Mouse (Mus musculus) hindbrain, embryonic 13.5 days (tissue): Measurements from ENCODE around the gene Dsp. TPM values are rescaled to one million over a fixed set of nuclear protein-coding genes. Genes with fewer than 3 reads are reported as not detected.
A peak's percentile ranks its signal among the peaks of the same experiment; 100 is the strongest.

Source experiments
- ATAC-seq: fragments of 200-750 bp; cut with Nextera tagmentation; 2 replicates; pipeline ENCODE4 v1.8.0; 2017; ENCODE audit warnings: moderate TSS enrichment; ENCODE audit not compliant: low FRiP score
- H3K27ac ChIP-seq: fragments of 300-500 bp; sonication (generic); 2 replicates; pipeline ENCODE4 v1.5.1; 2015; ENCODE audit warnings: inconsistent platforms, mild to moderate bottlenecking, moderate library complexity
- H3K27me3 ChIP-seq: fragments of 300-500 bp; sonication (generic); 2 replicates; pipeline ENCODE4 v1.6.1; 2015; ENCODE audit warnings: mild to moderate bottlenecking, inconsistent platforms
- H3K36me3 ChIP-seq: fragments of 300-500 bp; sonication (generic); 2 replicates; pipeline ENCODE4 v1.6.1; 2015; ENCODE audit warnings: mild to moderate bottlenecking, inconsistent platforms
- H3K4me1 ChIP-seq: fragments of 300-500 bp; sonication (generic); replicated peaks from 2 replicates; pipeline ENCODE4 v1.6.1; 2015; ENCODE audit warnings: inconsistent platforms
- H3K4me2 ChIP-seq: fragments of 300-500 bp; sonication (generic); 2 replicates; pipeline ENCODE4 v1.6.1; 2015; ENCODE audit warnings: inconsistent platforms, mild to moderate bottlenecking, moderate library complexity
- H3K4me3 ChIP-seq: fragments of 300-500 bp; sonication (generic); 2 replicates; pipeline ENCODE4 v1.5.1; 2015; ENCODE audit warnings: mild to moderate bottlenecking, inconsistent platforms
- H3K9ac ChIP-seq: fragments of 300-500 bp; sonication (generic); 2 replicates; pipeline ENCODE4 v1.6.1; 2015; ENCODE audit warnings: mild to moderate bottlenecking, inconsistent platforms
- H3K9me3 ChIP-seq: fragments of 300-500 bp; sonication (generic); 2 replicates; pipeline ENCODE4 v1.6.1; 2016; ENCODE audit warnings: inconsistent platforms
- whole genome bisulfite sequencing: fragments of 180-500 bp; shearing (Covaris S2); methylation state at CpG from one replicate; pipeline ENCODE4 v1.1.7; 2015; 5-methylcytosine and 5-hydroxymethylcytosine counted together
- polyA plus RNA-seq: library from polyadenylated mRNA; unstranded; fragments of >200 nt; fragmentation: Nextera tagmentation; extraction: Ambion mirVana; gene quantifications from 2 replicates; pipeline ENCODE4 v1.2.1, GENCODE M21; 2015

Dsp gene
- polyA plus RNA-seq, 1 experiment from 2014 or later = 0.30 TPM

- 86% methylated on average over 6 of the region's 6 CpGs for WGBS
- Histone ChIP-seq H3K9ac (no peak overlapping the region), H3K36me3 (no peaks in the 10 kb centered on the region), H3K27me3 (no peaks in the 10 kb centered on the region), H3K9me3 (peaks cover 11% of the 10 kb centered on the region), H3K4me1 (peaks cover 9% of the 10 kb centered on the region), H3K4me2 (no peak overlapping the region), H3K4me3 (no peak overlapping the region), H3K27ac (no peak overlapping the region)
- ATAC-seq = no peak
Observed at GRCm38 (mm10) chr13:38201413-38201812, 50.3 kb downstream of the Dsp start.

DNA sequence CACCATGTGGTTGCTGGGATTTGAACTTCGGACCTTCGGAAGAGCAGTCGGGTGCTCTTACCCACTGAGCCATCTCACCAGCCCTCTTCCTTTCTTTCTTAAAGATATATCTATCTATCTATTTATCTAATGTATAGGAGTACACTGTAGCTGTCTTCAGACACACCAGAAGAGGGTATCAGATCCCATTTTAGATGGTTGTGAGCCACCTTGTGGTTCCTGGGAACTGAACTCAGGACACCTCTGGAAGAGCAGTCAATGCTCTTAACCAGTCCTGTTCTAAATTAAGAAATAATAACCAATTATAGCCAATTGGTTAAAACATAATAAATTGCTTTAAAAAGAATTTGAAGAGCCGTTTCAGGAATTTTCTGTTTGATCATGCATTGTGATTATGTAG lies 53.1 kb downstream of the Dsp start:
- Histone ChIP-seq H3K27me3 (no peaks in the 10 kb centered on the region), H3K27ac (no peak overlapping the region), H3K4me2 (peak overlapping the region; percentile 65), H3K36me3 (no peaks in the 10 kb centered on the region), H3K4me1 (peaks cover 22% of the 10 kb centered on the region), H3K9me3 (no peaks in the 10 kb centered on the region), H3K4me3 (peak overlapping the region; percentile 89), H3K9ac (no peak overlapping the region)
- no peak for ATAC-seq
- WGBS = 62% methylated on average over 4 of the region's 4 CpGs

GRCm38 (mm10) chr13:38204702-38205482 lies 53.8 kb downstream of the Dsp start, which contains the start of gene Snrnp48:
Snrnp48 (plus strand) TSS chr13:38204938.
- peak within 1 kb of the TSS; percentile 65 for H3K4me2 ChIP-seq
- no peaks in the 10 kb centered on the region for H3K9me3 ChIP-seq
- H3K36me3 ChIP-seq = no peaks in the 10 kb centered on the region
- WGBS = under 1% methylated on average over 59 of the region's 59 CpGs
- peaks cover 22% of the 10 kb centered on the region for H3K4me1 ChIP-seq
- peak within 1 kb of the TSS; percentile 89 for H3K4me3 ChIP-seq
- no peaks in the 10 kb centered on the region for H3K27me3 ChIP-seq
- peak; percentile 100 for ATAC-seq
- peak within 1 kb of the TSS; percentile 95 for H3K27ac ChIP-seq
- peak within 1 kb of the TSS; percentile 88 for H3K9ac ChIP-seq

DNA sequence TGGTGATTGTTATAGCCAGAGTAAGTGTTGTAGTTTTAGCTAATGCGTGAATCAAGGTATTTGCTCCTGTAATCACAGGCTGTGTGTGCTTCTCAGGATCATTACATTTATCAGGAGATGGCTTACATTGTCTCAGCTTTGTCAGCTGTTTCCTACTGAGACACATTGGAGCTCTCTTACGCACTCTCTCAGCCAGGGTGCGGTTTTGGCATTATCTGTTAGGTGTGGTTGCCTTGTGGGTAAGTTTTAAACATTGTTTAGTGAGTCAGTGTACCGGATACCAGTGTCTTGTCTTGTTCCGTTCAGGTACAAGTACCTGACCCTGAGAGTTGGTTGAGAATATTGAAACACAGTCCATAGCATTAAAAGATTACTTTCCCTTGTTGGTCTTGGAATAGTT lies 60.0 kb downstream of the Dsp start:
- Histone ChIP-seq H3K27me3 (no peaks in the 10 kb centered on the region), H3K36me3 (peaks cover 42% of the 10 kb centered on the region), H3K9ac (no peak overlapping the region), H3K4me1 (peaks cover 16% of the 10 kb centered on the region), H3K4me3 (no peak overlapping the region), H3K9me3 (no peaks in the 10 kb centered on the region), H3K27ac (no peak overlapping the region), H3K4me2 (no peak overlapping the region)
- WGBS = 98% methylated on average over 5 of the region's 5 CpGs
- no peak for ATAC-seq

- no peak overlapping the region for H3K9ac ChIP-seq
- H3K4me1 ChIP-seq = no peaks in the 10 kb centered on the region
- WGBS = 92% methylated on average over 3 of the region's 3 CpGs
- H3K27me3 ChIP-seq = no peaks in the 10 kb centered on the region
- H3K4me2 ChIP-seq = no peak overlapping the region
- H3K4me3 ChIP-seq = no peak overlapping the region
- H3K27ac ChIP-seq = no peak overlapping the region
- ATAC-seq = no peak
- H3K36me3 ChIP-seq = peaks cover 87% of the 10 kb centered on the region
- H3K9me3 ChIP-seq = no peaks in the 10 kb centered on the region
Observed at GRCm38 (mm10) chr13:38218686-38219085, 67.6 kb downstream of the Dsp start.

- H3K4me1 ChIP-seq = no peaks in the 10 kb centered on the region
- no peaks in the 10 kb centered on the region for H3K27me3 ChIP-seq
- no peak overlapping the region for H3K4me2 ChIP-seq
- H3K27ac ChIP-seq = no peak overlapping the region
- H3K4me3 ChIP-seq = no peak overlapping the region
- WGBS = 92% methylated on average over 6 of the region's 6 CpGs
- H3K9me3 ChIP-seq = no peaks in the 10 kb centered on the region
- H3K9ac ChIP-seq = no peak overlapping the region
- no peak for ATAC-seq
- peaks cover 93% of the 10 kb centered on the region for H3K36me3 ChIP-seq
Observed at GRCm38 (mm10) chr13:38220331-38220730, 69.2 kb downstream of the Dsp start.

DNA sequence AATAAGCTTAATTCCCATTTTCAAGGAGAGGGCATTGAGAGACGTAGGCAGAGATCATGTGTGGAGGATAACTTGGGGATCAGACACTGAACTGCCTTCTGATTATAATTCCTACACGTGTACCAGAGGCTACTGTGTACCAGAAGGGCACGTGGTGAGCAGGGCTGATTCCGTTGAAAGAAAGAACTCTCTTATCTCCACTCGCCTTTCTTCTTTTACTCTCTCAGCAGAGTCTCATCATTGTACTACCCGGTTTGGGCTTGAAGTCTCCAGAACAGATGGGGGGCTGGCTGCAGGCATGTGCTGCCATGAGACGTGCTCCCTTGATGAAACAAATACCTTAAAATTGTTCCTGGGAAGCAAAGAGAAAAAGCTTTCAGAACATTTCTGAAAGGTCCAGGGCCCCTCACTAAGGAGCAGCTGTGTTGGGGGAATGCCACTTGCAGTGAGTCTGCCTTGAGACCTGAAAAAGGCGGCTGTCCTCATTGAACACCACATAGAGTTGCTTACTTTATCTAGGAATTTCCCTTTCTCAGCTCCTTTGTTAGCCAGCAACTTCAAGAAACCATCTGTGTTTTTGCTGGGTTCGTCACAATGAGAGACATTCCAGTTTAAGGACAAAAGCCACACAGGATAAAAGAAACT lies 79.2 kb downstream of the Dsp start:
- Histone ChIP-seq H3K4me3 (no peak overlapping the region), H3K9ac (no peak overlapping the region), H3K4me2 (no peak overlapping the region), H3K27me3 (no peaks in the 10 kb centered on the region), H3K27ac (no peak overlapping the region), H3K4me1 (no peaks in the 10 kb centered on the region), H3K36me3 (peaks cover 37% of the 10 kb centered on the region), H3K9me3 (no peaks in the 10 kb centered on the region; the same call in 1 of the 2 replicates)
- no peak for ATAC-seq
- WGBS = 66% methylated on average over 9 of the region's 9 CpGs

DNA sequence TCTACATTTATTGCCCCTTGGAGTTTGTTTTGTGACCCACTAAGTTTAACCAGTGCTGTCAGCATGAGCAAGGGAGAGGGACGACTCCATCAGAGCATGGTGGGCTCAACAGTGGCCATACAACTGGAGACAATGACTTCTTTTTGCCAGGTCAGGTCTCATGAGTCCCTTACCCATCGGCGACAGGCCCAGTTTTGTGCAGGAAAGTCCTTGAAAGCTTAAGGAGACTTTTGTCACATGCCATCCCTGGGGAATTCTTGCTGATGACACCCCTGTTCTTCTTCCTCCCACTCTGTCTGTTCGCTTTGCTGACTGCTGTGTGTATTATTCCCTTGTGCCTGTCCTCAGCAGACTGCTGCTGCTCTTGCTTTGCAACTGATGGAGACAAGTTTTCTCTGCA lies 81.3 kb downstream of the Dsp start:
- H3K4me3 ChIP-seq = no peak overlapping the region
- peaks cover 34% of the 10 kb centered on the region for H3K36me3 ChIP-seq
- no peak for ATAC-seq
- no peaks in the 10 kb centered on the region for H3K27me3 ChIP-seq
- H3K4me2 ChIP-seq = no peak overlapping the region
- H3K9me3 ChIP-seq = no peaks in the 10 kb centered on the region; the same call in 1 of the 2 replicates
- no peaks in the 10 kb centered on the region for H3K4me1 ChIP-seq
- H3K9ac ChIP-seq = no peak overlapping the region
- WGBS = 88% methylated on average over 4 of the region's 4 CpGs
- no peak overlapping the region for H3K27ac ChIP-seq

- peaks cover 28% of the 10 kb centered on the region for H3K36me3 ChIP-seq
- no peak overlapping the region for H3K4me2 ChIP-seq
- no peak overlapping the region for H3K27ac ChIP-seq
- no peaks in the 10 kb centered on the region for H3K27me3 ChIP-seq
- H3K9me3 ChIP-seq = no peaks in the 10 kb centered on the region; the same call in 1 of the 2 replicates
- 89% methylated on average over 3 of the region's 3 CpGs for WGBS
- no peak overlapping the region for H3K4me3 ChIP-seq
- no peak for ATAC-seq
- H3K4me1 ChIP-seq = no peaks in the 10 kb centered on the region
- H3K9ac ChIP-seq = no peak overlapping the region
Observed at GRCm38 (mm10) chr13:38232856-38233625, 81.9 kb downstream of the Dsp start.

DNA sequence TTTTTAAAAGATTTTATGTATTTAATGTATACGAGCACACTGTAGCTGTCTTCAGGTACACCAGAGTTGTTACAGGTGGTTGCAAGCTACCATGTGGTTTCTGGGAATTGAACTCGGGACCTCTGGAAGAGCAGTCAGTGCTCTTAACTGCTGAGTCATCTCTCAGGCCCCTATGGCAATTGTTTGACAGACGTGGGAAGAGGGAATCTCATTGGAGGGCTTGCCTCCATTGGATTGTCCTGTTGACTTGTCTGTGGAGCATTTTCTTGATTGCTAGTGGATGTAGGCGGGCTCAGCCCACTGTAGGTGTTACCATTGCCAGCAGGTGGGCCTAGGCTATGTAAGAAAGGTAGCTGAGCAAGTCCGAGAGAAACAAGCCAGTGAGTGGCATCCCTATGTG lies 83.6 kb downstream of the Dsp start:
- Histone ChIP-seq H3K4me3 (no peak overlapping the region), H3K4me1 (no peaks in the 10 kb centered on the region), H3K36me3 (peaks cover 16% of the 10 kb centered on the region; the same call in 1 of the 2 replicates), H3K27me3 (no peaks in the 10 kb centered on the region), H3K27ac (no peak overlapping the region), H3K9me3 (no peaks in the 10 kb centered on the region), H3K4me2 (no peak overlapping the region), H3K9ac (no peak overlapping the region)
- 80% methylated on average over 5 of the region's 5 CpGs for WGBS
- ATAC-seq = no peak

- H3K4me3 ChIP-seq = no peak overlapping the region
- H3K27me3 ChIP-seq = no peaks in the 10 kb centered on the region
- H3K36me3 ChIP-seq = peaks cover 12% of the 10 kb centered on the region; the same call in 1 of the 2 replicates
- no peak for ATAC-seq
- no peak overlapping the region for H3K4me2 ChIP-seq
- WGBS = 78% methylated on average over 3 of the region's 3 CpGs
- H3K27ac ChIP-seq = no peak overlapping the region
- H3K4me1 ChIP-seq = no peaks in the 10 kb centered on the region
- no peak overlapping the region for H3K9ac ChIP-seq
- H3K9me3 ChIP-seq = no peaks in the 10 kb centered on the region
Observed at GRCm38 (mm10) chr13:38235370-38235769, 84.3 kb downstream of the Dsp start.

DNA sequence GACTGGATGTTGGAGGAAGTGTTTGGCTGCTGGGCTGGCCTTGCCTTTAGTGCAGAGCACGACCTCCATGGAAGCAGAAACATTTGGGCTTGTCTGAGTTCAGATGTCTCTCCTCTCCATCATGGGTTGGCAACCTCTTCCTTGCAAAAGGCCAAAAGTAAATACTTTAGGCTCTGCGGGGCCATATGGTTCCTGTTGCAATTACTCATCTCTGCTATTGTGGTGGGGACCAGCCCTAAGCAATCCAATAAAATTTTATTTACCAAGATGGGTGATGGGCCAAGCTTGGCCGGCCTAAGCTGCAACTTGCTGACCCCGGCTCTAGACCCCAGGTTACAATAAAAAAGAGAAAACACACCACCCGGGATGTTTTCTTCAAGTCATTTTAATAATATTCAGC lies 97.1 kb downstream of the Dsp start:
- no peak for ATAC-seq
- no peaks in the 10 kb centered on the region for H3K36me3 ChIP-seq
- no peaks in the 10 kb centered on the region for H3K4me1 ChIP-seq
- no peak overlapping the region for H3K4me3 ChIP-seq
- H3K9ac ChIP-seq = no peak overlapping the region
- WGBS = 84% methylated on average over 5 of the region's 5 CpGs
- no peak overlapping the region for H3K4me2 ChIP-seq
- H3K9me3 ChIP-seq = no peaks in the 10 kb centered on the region
- H3K27ac ChIP-seq = no peak overlapping the region
- H3K27me3 ChIP-seq = no peaks in the 10 kb centered on the region
